Mouse (Mus musculus) frontal cortex, postnatal 10 days (tissue): ENCODE data around the gene Jam2.
A peak's percentile ranks its signal among the peaks of the same experiment; 100 is the strongest.

Experiments used
- DNase-seq, 2 experiments: peaks; one replicate each; pipeline ENCODE4 v3.0.0; 2022; ENCODE audit warnings: low spot score in 2 of 2, mixed read lengths in 1 of 2

Jam2 gene

GRCm38 (mm10) chr16:84779718-84780117 lies 5.8 kb downstream of the Jam2 start:
- no peak for DNase-seq

- no peak for DNase-seq
Measured at GRCm38 (mm10) chr16:84783279-84783678, 9.4 kb downstream of the Jam2 start.

- no peak for DNase-seq
Measured at GRCm38 (mm10) chr16:84784966-84785365, 11.0 kb downstream of the Jam2 start.

- no peak for DNase-seq
Measured at GRCm38 (mm10) chr16:84790595-84791165, 16.8 kb downstream of the Jam2 start.

- DNase-seq, result no peak
Measured at GRCm38 (mm10) chr16:84793401-84793800, 19.5 kb downstream of the Jam2 start.

- DNase-seq, result no peak
Measured at GRCm38 (mm10) chr16:84795337-84795736, 21.4 kb downstream of the Jam2 start.

- DNase-seq, result no peak
Measured at GRCm38 (mm10) chr16:84796678-84797077, 22.8 kb downstream of the Jam2 start.

GRCm38 (mm10) chr16:84800038-84800437 lies 26.1 kb downstream of the Jam2 start:
- DNase-seq, result no peak

- peak in 1 of 2 experiments; percentile 13 for DNase-seq
Measured at GRCm38 (mm10) chr16:84802217-84802616, 28.3 kb downstream of the Jam2 start.

- no peak for DNase-seq
Measured at GRCm38 (mm10) chr16:84804866-84805265, 30.9 kb downstream of the Jam2 start.

GRCm38 (mm10) chr16:84806175-84806574 lies 32.3 kb downstream of the Jam2 start:
- no peak for DNase-seq

- DNase-seq, result no peak
Measured at GRCm38 (mm10) chr16:84807874-84808273, 34.0 kb downstream of the Jam2 start.

GRCm38 (mm10) chr16:84810254-84810653 lies 36.3 kb downstream of the Jam2 start:
- DNase-seq, result no peak

GRCm38 (mm10) chr16:84813852-84814251 lies 39.9 kb downstream of the Jam2 start:
- no peak for DNase-seq

- DNase-seq, result no peak
Measured at GRCm38 (mm10) chr16:84814511-84814910, 40.6 kb downstream of the Jam2 start.

GRCm38 (mm10) chr16:84817423-84817822 lies 43.5 kb downstream of the Jam2 start:
- DNase-seq, result no peak

GRCm38 (mm10) chr16:84825009-84825408 lies 51.1 kb downstream of the Jam2 start:
- peak in 1 of 2 experiments; percentile 19 for DNase-seq

GRCm38 (mm10) chr16:84831696-84832095 lies 57.8 kb downstream of the Jam2 start:
- DNase-seq, result no peak

- DNase-seq, result no peak
Measured at GRCm38 (mm10) chr16:84832736-84833135, 58.8 kb downstream of the Jam2 start.

GRCm38 (mm10) chr16:84834344-84834743 lies 60.4 kb downstream of the Jam2 start:
- DNase-seq, result no peak

- DNase-seq, result peak; percentile 89 to 91
Measured at GRCm38 (mm10) chr16:84834745-84835440, 61.0 kb downstream of the Jam2 start, which contains the start of gene Gabpa. Gabpa (plus strand) TSS chr16:84834925.

- DNase-seq, result peak; percentile 65 to 79
Measured at GRCm38 (mm10) chr16:84835441-84835822, 61.5 kb downstream of the Jam2 start, which contains the start of gene Atp5j. Atp5j (minus strand) TSS chr16:84835625.
